Mouse (Mus musculus): Measurements from ENCODE around the gene Fer1l4. TPM values are rescaled to one million over a fixed set of nuclear protein-coding genes. Genes with fewer than 3 reads are reported as not detected.

Fer1l4 gene
- polyA plus RNA-seq, 1 experiment, result not detected

- no peak overlapping the region for H3K4me3 ChIP-seq (ENCODE audit: insufficient read depth, low read depth, low read length)
- 97% methylated on average over 6 of the region's 6 CpGs for WGBS
- no peak for TF ChIP-seq POLR2A (IDR thresholded peaks at IDR 0.05; ENCODE audit: insufficient read depth, low read depth, low read length)
- no peak for TF ChIP-seq CTCF (IDR thresholded peaks at IDR 0.05; ENCODE audit: insufficient read depth, low read depth, low read length)
- no peak overlapping the region for H3K27ac ChIP-seq (ENCODE audit: insufficient read depth, low read depth, low read length)
- peaks cover 9% of the 10 kb centered on the region for H3K4me1 ChIP-seq (ENCODE audit: control insufficient read depth, insufficient read depth, low read length)
Measured at GRCm38 (mm10) chr2:155987131-155987530, 65.6 kb downstream of the Fer1l4 start.

GRCm38 (mm10) chr2:155985776-155986175, 67.0 kb downstream of the Fer1l4 start:
- Histone ChIP-seq H3K4me3 (ENCODE audit: insufficient read depth, low read depth, low read length) (no peak overlapping the region), H3K27ac (ENCODE audit: insufficient read depth, low read depth, low read length) (no peak overlapping the region; the same call in 1 of the 2 replicates), H3K4me1 (ENCODE audit: control insufficient read depth, insufficient read depth, low read length) (no peaks in the 10 kb centered on the region)
- TF ChIP-seq POLR2A (IDR thresholded peaks at IDR 0.05; ENCODE audit: insufficient read depth, low read depth, low read length) (no peak), CTCF (IDR thresholded peaks at IDR 0.05; ENCODE audit: insufficient read depth, low read depth, low read length) (no peak)
- WGBS, result 89% methylated on average over 7 of the region's 7 CpGs

- WGBS, result 85% methylated on average over 5 of the region's 5 CpGs
- H3K4me3 ChIP-seq (ENCODE audit: insufficient read depth, low read depth, low read length), result no peak overlapping the region
- TF ChIP-seq POLR2A (IDR thresholded peaks at IDR 0.05; ENCODE audit: insufficient read depth, low read depth, low read length), result no peak
- TF ChIP-seq CTCF (IDR thresholded peaks at IDR 0.05; ENCODE audit: insufficient read depth, low read depth, low read length), result no peak
- H3K4me1 ChIP-seq (ENCODE audit: control insufficient read depth, insufficient read depth, low read length), result 0 out of 2 replicates have a peak, but pooled peaks cover 2% of the 10 kb centered on the region
- no peak overlapping the region for H3K27ac ChIP-seq (ENCODE audit: insufficient read depth, low read depth, low read length)
Measured at GRCm38 (mm10) chr2:155979328-155979991, 73.3 kb downstream of the Fer1l4 start.

GRCm38 (mm10) chr2:155974087-155974731, 78.5 kb downstream of the Fer1l4 start:
- H3K27ac ChIP-seq (ENCODE audit: insufficient read depth, low read depth, low read length), result no peak overlapping the region
- no peak overlapping the region for H3K4me3 ChIP-seq (ENCODE audit: insufficient read depth, low read depth, low read length)
- WGBS, result 74% methylated on average over 14 of the region's 14 CpGs

GRCm38 (mm10) chr2:155973348-155973747, 79.4 kb downstream of the Fer1l4 start:
- WGBS, result 88% methylated on average over 6 of the region's 6 CpGs

More at GRCm38 (mm10) chr2:155974087-155974731, 78.5 kb downstream of the Fer1l4 start:
- no peak for TF ChIP-seq POLR2A (IDR thresholded peaks at IDR 0.05; ENCODE audit: insufficient read depth, low read depth, low read length)
- no peak for TF ChIP-seq CTCF (IDR thresholded peaks at IDR 0.05; ENCODE audit: insufficient read depth, low read depth, low read length)
- 0 out of 2 replicates have a peak, but pooled peaks cover 2% of the 10 kb centered on the region for H3K4me1 ChIP-seq (ENCODE audit: control insufficient read depth, insufficient read depth, low read length)

More at GRCm38 (mm10) chr2:155973348-155973747, 79.4 kb downstream of the Fer1l4 start:
- Histone ChIP-seq H3K4me3 (ENCODE audit: insufficient read depth, low read depth, low read length) (no peak overlapping the region), H3K27ac (ENCODE audit: insufficient read depth, low read depth, low read length) (no peak overlapping the region), H3K4me1 (ENCODE audit: control insufficient read depth, insufficient read depth, low read length) (no peaks in the 10 kb centered on the region)
- no peak for TF ChIP-seq POLR2A (IDR thresholded peaks at IDR 0.05; ENCODE audit: insufficient read depth, low read depth, low read length)
- no peak for TF ChIP-seq CTCF (IDR thresholded peaks at IDR 0.05; ENCODE audit: insufficient read depth, low read depth, low read length)

Other genes with a start within 250 kb of the Fer1l4 start
- not detected in 2 replicates for gene BC029722, start 233.5 kb downstream of the Fer1l4 start, polyA plus RNA-seq (2012; ENCODE audit: insufficient read depth, insufficient read length, low replicate concordance, missing spikeins)
- gene Eif6, start 226.0 kb downstream of the Fer1l4 start, polyA plus RNA-seq (2012; ENCODE audit: insufficient read depth, insufficient read length, low replicate concordance, missing spikeins), result not detected in 2 replicates
- not detected in 2 replicates for gene Fam83c, start 218.1 kb downstream of the Fer1l4 start, polyA plus RNA-seq (2012; ENCODE audit: insufficient read depth, insufficient read length, low replicate concordance, missing spikeins)
- 136 TPM in 1 of 2 replicates, not detected in the other for gene Uqcc1, start 122.6 kb downstream of the Fer1l4 start, polyA plus RNA-seq (2012; ENCODE audit: insufficient read depth, insufficient read length, low replicate concordance, missing spikeins)
- not detected in 2 replicates for gene Gm15557, start 112.2 kb downstream of the Fer1l4 start, polyA plus RNA-seq (2012; ENCODE audit: insufficient read depth, insufficient read length, low replicate concordance, missing spikeins)
- not detected in 2 replicates for gene Gdf5, start 107.6 kb downstream of the Fer1l4 start, polyA plus RNA-seq (2012; ENCODE audit: insufficient read depth, insufficient read length, low replicate concordance, missing spikeins)
- not detected in 2 replicates for gene Cep250, start 96.5 kb downstream of the Fer1l4 start, polyA plus RNA-seq (2012; ENCODE audit: insufficient read depth, insufficient read length, low replicate concordance, missing spikeins)
- gene 6430550D23Rik, start 45.0 kb downstream of the Fer1l4 start, polyA plus RNA-seq (2012; ENCODE audit: insufficient read depth, insufficient read length, low replicate concordance, missing spikeins), result not detected in 2 replicates
- gene Ergic3, start 44.9 kb downstream of the Fer1l4 start, polyA plus RNA-seq (2012; ENCODE audit: insufficient read depth, insufficient read length, low replicate concordance, missing spikeins), result not detected in 2 replicates
- not detected in 2 replicates for gene Spag4, start 12.2 kb upstream of the Fer1l4 start, polyA plus RNA-seq (2012; ENCODE audit: insufficient read depth, insufficient read length, low replicate concordance, missing spikeins)
- not detected in 2 replicates for gene Cpne1, start 59.0 kb upstream of the Fer1l4 start, polyA plus RNA-seq (2012; ENCODE audit: insufficient read depth, insufficient read length, low replicate concordance, missing spikeins)
- 391 TPM in 1 of 2 replicates, not detected in the other for gene Rbm12, start 59.0 kb upstream of the Fer1l4 start, polyA plus RNA-seq (2012; ENCODE audit: insufficient read depth, insufficient read length, low replicate concordance, missing spikeins)
- not detected in 2 replicates for gene Gm28036, start 74.1 kb upstream of the Fer1l4 start, polyA plus RNA-seq (2012; ENCODE audit: insufficient read depth, insufficient read length, low replicate concordance, missing spikeins)
- gene Romo1, start 91.1 kb upstream of the Fer1l4 start, polyA plus RNA-seq (2012; ENCODE audit: insufficient read depth, insufficient read length, low replicate concordance, missing spikeins), result not detected in 2 replicates
- gene Nfs1, start 91.2 kb upstream of the Fer1l4 start, polyA plus RNA-seq (2012; ENCODE audit: insufficient read depth, insufficient read length, low replicate concordance, missing spikeins), result not detected in 2 replicates
- 643 TPM in 1 of 2 replicates, not detected in the other for gene Rbm39, start 127.3 kb upstream of the Fer1l4 start, polyA plus RNA-seq (2012; ENCODE audit: insufficient read depth, insufficient read length, low replicate concordance, missing spikeins)
- gene Phf20, start 143.5 kb upstream of the Fer1l4 start, polyA plus RNA-seq (2012; ENCODE audit: insufficient read depth, insufficient read length, low replicate concordance, missing spikeins), result 586 TPM in 1 of 2 replicates, not detected in the other